Mouse (Mus musculus) mature B cell (primary cell): ENCODE results near the gene Ppm1j.
"Not testable (repeated sequence)": the region's sequence is repeated elsewhere in the genome, so short reads cannot be mapped to it uniquely, and the experiment has no call there.

Experiments
- in situ Hi-C: fragments of 300-500 bp; cut with MboI; formaldehyde crosslinking; loops from 2 replicates; pipeline ENCODE4 v1.14.3; 2019

Gene Ppm1j

DNA sequence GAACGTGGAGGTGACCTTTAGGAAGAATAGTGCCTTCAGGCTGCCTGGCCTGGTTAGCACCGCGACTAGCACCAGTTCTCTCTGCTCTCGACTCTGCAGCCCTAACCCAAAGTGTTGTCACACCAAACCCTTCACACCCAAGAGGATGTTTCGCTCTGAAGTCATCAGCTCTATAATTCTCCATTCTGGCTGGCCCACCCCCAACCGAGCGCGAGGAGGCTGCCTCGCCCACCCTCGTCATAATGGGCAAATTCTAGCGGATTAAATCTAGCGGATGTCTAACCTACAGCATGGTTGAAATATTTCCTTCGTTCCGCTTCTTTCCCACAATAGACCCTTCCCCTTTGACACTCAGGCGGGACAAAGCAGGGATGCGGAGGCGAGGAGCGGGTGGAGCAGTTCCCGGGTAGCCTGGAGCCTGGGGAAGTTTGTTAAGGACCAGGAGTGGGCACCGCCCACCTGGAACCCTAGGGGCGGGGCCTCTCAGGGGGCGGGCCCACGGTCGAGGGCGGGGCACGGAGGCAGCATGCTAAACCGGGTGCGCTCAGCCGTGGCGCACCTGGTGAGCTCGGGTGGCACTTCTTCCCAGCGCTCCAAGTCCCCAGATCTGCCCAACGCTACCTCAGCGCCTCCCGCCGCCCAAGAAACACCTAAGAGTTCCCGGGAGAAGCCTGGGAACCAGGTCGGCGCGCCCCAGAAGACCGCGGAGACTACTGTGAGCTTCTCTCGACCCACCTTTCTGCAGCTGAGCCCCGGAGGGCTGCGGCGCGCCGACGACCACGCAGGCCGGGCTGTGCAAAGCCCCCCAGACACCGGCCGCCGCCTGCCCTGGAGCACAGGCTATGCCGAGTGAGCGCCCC, at the start of gene Ppm1j:
Ppm1j (plus strand) TSS at position 496 of the 860 bp plus-strand sequence.
- in situ Hi-C loops: no loop called here

DNA sequence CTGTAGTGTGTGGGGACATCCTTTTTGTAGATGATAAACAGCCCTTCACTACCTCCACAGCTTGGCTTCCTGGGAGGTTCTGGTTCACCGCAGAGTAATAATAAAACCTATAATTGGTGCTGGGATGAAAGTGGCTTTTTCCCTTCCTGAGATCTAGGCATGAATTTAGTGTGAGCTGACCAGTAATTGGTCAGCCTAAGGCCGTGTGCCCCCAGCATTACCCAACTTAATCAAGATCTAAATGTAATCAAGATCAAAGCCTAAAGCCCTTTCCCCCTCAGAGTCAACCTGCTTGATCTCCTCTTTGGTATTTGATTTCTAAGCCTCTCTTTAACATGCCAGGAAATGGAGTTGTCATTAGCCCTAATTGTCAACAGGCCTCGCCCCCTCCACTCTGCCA, 47.9 kb upstream of the Ppm1j start:
- in situ Hi-C loops: no loop called here

- in situ Hi-C loops: no loop called here
These were observed 46.2 kb upstream of the Ppm1j start for GRCm38 (mm10) chr3:104734654-104735053.

DNA sequence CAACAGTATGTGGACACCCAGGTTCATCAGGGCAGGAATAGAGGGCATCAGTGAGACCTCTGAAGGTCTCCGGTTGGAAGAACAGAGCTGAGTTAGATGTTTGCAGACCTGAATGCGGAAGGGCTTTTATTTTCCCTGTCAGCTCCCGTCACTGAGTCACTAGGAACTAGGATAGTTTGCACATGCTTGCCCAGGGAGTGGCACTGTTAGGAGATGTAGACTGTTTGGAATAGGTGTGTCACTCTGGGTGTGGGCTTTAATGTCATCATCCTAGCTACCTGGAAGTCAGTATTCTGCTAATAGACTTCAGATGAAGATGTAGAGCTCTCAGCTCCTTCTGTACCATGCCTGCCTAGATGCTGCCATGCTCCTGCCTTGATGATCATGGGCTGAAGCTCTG, 38.9 kb upstream of the Ppm1j start:
- in situ Hi-C loops: no loop called here

DNA sequence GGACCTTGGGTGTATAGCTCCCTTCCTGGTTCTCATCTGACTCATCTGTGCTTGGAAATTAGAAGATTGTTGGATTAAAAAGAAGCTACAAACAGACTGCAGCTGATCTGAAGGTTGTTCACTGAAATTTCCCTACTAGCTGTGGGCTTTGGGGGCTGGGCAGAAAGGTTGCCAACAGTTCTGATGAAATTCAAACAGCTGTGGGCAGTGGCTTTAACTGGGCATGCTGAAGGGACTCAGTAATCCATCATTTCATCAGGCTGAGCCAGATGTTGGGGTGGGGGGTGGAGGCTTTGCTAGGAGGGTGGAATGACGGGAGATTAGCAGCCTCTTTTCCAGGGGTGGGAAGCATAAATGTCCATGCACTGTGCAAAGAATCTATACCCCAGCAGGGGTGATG, 37.7 kb upstream of the Ppm1j start:
- in situ Hi-C loops: no loop called here

DNA sequence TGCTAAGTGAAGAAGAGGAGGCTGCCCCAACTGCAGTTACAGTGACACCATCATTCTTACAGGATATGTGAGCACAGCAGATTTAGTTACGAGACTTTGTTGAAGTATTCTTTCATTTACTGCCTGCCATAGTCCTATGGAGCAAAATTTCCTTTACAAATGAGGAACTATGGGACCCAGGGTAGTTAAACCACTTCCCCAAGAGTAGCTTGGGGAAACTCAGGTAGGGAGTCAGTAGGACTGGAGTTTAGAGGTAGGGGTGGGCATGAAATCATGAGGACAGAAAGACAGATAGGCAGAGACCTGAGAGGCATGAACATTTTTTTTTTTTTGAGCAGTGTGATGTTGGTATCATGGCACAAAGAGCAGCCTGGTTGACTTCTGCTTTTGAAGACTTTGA, 37.0 kb upstream of the Ppm1j start:
- in situ Hi-C loops: no loop called here

DNA sequence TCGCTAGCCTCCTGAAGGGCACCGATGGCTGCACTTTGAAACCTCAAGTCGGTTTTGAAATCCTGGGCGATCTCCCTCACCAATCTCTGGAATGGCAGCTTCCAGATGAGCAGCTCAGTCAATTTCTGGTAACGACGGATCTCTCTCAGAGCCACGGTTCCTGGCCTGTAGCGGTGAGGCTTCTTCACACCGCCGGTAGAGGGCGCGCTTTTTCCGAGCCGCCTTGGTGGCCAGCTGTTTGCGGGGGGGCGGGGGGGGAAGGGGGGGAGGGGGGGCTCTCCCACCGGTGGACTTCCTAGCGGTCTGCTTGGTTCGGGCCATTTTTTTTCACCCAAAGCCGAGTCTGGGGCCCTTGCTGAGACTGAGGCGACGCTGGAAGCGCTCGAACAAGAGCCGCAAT, 28.0 kb upstream of the Ppm1j start:
- in situ Hi-C loops: not testable (repeated sequence)

GRCm38 (mm10) chr3:104758406-104758805, 22.4 kb upstream of the Ppm1j start:
- in situ Hi-C loops: no loop called here

DNA sequence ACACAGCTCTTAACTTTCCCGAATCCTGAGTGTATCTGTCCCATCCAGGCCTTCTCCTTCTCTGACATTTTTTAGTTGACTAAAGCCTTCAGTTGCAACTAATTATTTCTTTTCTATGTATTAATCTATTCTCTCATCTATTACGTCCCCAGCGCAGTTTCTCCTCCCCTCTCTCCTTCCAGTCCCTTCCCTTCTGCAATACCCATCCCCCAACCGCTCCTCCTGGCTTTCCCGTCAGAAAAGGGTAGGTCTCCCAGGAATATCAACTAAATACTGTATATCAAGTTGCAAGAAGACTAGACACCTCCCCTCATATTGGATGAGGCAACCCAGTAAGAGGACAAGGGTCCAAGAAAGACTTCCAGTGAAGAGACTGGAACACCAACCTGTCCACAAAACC, 22.0 kb upstream of the Ppm1j start:
- in situ Hi-C loops: no loop called here

GRCm38 (mm10) chr3:104762103-104762863, 18.6 kb upstream of the Ppm1j start:
- in situ Hi-C loops: not testable (repeated sequence)

GRCm38 (mm10) chr3:104765021-104765420, 15.8 kb upstream of the Ppm1j start:
- in situ Hi-C loops: no loop called here

GRCm38 (mm10) chr3:104767141-104767540, 13.7 kb upstream of the Ppm1j start:
- in situ Hi-C loops: no loop called here

DNA sequence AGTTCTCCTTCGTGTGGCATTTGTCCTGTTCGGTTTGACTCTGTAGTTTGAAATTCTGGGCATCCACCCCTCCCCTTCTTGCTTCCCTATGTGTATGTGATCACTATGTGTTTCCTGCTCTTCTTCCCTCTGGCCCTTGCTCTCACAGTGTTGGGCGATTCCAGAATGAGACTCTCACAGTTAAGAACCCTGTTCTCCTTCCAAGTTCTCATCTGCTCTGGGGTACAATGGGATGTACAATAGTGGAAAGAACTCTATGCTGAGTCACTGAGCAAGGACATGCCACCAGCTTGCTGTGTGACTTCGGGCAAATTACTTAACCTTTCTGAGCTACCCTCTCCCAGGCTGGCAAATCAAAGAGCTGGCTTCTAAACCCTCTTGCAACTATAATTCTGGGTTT, 13.1 kb upstream of the Ppm1j start:
- in situ Hi-C loops: no loop called here

DNA sequence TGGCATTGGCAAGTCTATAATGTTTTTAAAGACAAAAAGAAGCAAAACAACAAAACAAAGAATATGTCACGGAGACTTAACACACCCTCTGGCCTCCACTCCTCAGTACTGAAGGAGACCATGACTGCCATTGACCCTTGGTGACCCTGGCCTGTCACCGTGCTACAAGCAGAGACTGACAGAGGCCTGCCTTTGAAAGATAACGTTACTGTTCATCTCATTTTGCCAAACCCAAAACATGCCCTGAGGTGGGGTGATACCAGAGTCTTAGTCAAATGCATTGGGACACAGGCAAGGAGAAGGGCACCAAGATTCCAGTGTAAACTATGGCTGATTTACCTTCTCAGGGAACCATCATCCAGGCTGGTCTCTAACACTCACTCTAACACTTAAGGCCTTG, 11.7 kb upstream of the Ppm1j start:
- in situ Hi-C loops: no loop called here

GRCm38 (mm10) chr3:104770035-104770434, 10.8 kb upstream of the Ppm1j start:
- in situ Hi-C loops: no loop called here

DNA sequence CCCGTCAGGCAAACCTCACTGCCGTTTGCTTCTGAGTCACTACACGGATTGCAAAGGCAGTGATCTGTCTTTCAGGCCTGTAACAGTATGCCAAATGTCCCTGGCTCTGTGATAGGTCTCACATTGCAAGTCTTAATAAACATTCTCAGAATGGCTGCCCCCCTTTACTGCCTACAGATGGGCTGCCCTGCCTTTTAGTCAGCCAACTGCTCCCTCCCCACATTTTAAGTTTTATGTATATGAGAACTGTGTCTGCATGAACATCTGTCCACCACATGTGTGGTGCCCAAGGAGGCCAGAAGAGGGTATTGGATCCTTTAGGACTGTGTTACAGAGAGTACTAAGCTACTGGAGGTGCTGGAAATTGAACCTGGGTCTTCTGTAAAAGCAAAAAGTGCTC, 9.9 kb upstream of the Ppm1j start:
- in situ Hi-C loops: no loop called here

- in situ Hi-C loops: no loop called here
These were observed 9.4 kb upstream of the Ppm1j start for GRCm38 (mm10) chr3:104771460-104771859.

GRCm38 (mm10) chr3:104773301-104773700, 7.6 kb upstream of the Ppm1j start:
- in situ Hi-C loops: no loop called here

GRCm38 (mm10) chr3:104777342-104777741, 3.5 kb upstream of the Ppm1j start:
- in situ Hi-C loops: no loop called here

- in situ Hi-C loops: no loop called here
These were observed 907 bp upstream of the Ppm1j start for GRCm38 (mm10) chr3:104779949-104780348.

GRCm38 (mm10) chr3:104781471-104781903, 631 bp downstream of the Ppm1j start, which contains the start of gene Fam19a3:
Gene Fam19a3, minus strand, starts transcription at chr3:104781840.
- in situ Hi-C loops: no loop called here

DNA sequence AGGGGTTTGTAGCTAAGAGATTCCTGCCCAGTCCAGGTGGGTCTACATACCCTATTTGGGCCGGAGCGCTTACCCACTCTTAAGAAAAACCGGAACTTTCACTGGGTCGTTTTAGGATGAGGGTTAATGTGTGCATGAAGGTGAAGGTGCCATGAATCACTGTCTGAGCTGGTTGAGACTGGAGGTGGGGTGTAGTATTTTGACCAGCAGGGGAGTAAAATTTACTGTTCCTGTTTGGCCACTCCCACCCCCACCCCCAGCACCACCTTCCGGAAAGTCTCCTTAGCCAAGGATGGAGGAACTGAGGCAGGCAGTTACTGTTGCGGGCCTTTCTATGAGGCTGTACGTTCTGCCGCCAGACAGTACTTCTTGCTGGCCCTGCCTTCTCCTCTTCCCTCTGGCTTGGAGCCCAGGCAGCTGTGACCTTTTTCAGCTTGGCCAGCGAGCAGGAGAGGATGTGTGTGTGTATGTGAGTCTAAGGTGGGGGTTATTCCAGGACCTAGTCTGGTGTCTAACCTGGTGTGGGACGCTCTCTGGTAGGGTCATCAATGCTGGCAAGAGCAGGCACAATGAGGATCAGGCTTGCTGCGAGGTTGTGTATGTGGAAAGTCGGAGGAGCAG, 1.3 kb downstream of the Ppm1j start:
- in situ Hi-C loops: no loop called here
